Mouse (Mus musculus) heart, embryonic 10.5 days (tissue): ENCODE results near the gene Defa25. TPM values are rescaled to one million over a fixed set of nuclear protein-coding genes. Genes with fewer than 3 reads are reported as not detected.
"Not testable (repeated sequence)": the region's sequence is repeated elsewhere in the genome, so short reads cannot be mapped to it uniquely, and the experiment has no call there.

Experiments
- DNase-seq: peaks from one replicate; pipeline ENCODE4 v3.0.0-alpha.2; 2017; ENCODE audit warnings: low spot score
- H3K27ac ChIP-seq: fragments of 300-500 bp; sonication (generic); 2 replicates; pipeline ENCODE4 v1.5.1; 2016; ENCODE audit warnings: mild to moderate bottlenecking
- H3K27me3 ChIP-seq: fragments of 300-500 bp; sonication (generic); 2 replicates; pipeline ENCODE4 v1.6.1; 2016; ENCODE audit warnings: mild to moderate bottlenecking; ENCODE audit not compliant: poor library complexity, insufficient read depth, severe bottlenecking
- H3K36me3 ChIP-seq: fragments of 300-500 bp; sonication (generic); 2 replicates; pipeline ENCODE4 v1.6.1; 2016; ENCODE audit warnings: mild to moderate bottlenecking, moderate library complexity
- H3K4me1 ChIP-seq: fragments of 300-500 bp; sonication (generic); 2 replicates; pipeline ENCODE4 v1.6.1; 2016; ENCODE audit warnings: mild to moderate bottlenecking
- H3K4me3 ChIP-seq: fragments of 300-500 bp; sonication (generic); 2 replicates; pipeline ENCODE4 v1.5.1; 2016; ENCODE audit warnings: mild to moderate bottlenecking, moderate library complexity
- H3K9me3 ChIP-seq: fragments of 300-500 bp; sonication (generic); 2 replicates; pipeline ENCODE4 v1.6.1; 2016; ENCODE audit warnings: mild to moderate bottlenecking, moderate library complexity
- whole genome bisulfite sequencing: fragments of 180-500 bp; shearing (Covaris S2); methylation state at CpG from one replicate; pipeline ENCODE4 v1.1.7; 2016; 5-methylcytosine and 5-hydroxymethylcytosine counted together
- polyA plus RNA-seq: library from polyadenylated mRNA; unstranded; fragments of >200 nt; fragmentation: Nextera tagmentation; extraction: Ambion mirVana; gene quantifications from 2 replicates; pipeline ENCODE4 v1.2.1, GENCODE M21; 2016

The Defa25 gene
- polyA plus RNA-seq, result not detected in 2 replicates

DNA sequence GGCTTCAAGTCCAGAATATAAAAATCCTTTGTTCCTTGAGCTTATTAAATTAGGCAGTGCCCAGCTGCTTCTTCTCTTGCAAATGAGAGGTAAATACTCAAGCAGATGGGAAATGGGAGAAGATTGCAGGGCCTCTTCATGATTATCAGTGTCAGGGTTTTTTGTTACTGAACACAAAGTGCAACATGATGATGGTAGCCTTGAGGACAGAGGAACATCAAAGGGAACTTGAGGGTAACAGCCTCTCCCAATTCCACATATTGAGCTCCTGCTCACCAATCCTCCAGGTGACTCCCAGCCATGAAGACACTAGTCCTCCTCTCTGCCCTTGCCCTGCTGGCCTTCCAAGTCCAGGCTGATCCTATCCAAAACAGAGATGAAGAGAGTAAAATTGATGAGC is at the start of gene Defa25:
Gene Defa25 (plus strand): TSS at position 301 of the 400 bp plus-strand sequence.
- not testable (repeated sequence) for DNase-seq, H3K4me1 ChIP-seq, H3K36me3 ChIP-seq, H3K27me3 ChIP-seq, H3K27ac ChIP-seq, H3K9me3 ChIP-seq, H3K4me3 ChIP-seq

DNA sequence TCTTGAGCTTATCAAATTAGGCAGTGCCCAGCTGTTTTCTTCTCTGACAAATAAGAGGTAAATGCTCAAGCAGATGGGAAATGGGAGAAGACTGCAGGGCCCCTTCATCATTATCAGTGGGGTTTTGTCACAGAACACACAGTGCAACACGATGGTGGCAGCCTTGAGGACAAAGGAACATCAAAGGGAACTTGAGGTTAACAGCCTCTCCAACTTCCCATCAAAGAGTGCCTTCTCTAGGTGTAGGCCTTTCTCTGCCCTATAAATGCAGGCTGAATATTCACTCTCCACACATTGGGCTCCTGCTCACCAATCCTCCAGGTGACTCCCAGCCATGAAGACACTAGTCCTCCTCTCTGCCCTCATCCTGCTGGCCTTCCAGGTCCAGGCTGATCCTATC is 29.5 kb upstream of the Defa25 start, which contains the start of gene Defa23:
Gene Defa23 (plus strand): TSS at position 301 of the 400 bp plus-strand sequence.
- H3K36me3 ChIP-seq, DNase-seq, H3K27me3 ChIP-seq, H3K4me1 ChIP-seq, H3K9me3 ChIP-seq, H3K4me3 ChIP-seq, H3K27ac ChIP-seq: not testable (repeated sequence)
- WGBS, result no CpG with 5 or more reads among the region's 1 CpGs

DNA sequence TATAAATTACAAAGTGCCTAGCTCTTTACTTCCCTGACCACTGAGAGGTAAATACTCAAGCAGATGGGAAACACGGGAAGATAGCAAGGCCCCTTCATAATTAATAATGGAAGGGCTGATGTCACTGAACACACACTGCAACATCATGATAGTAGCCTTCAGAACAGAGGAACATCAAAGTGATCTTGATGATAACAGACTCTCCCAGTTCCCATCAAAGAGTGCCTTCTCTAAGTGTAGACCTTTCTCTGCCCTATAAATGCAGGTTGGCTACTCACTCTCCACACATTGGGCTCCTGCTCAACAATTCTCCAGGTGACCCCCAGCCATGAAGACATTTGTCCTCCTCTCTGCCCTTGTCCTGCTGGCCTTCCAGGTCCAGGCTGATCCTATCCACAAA is 19.5 kb upstream of the Defa25 start, which contains the start of gene Defa35:
Gene Defa35 (plus strand): TSS at position 301 of the 400 bp plus-strand sequence.
- 74% methylated on average over 1 of the region's 1 CpGs for WGBS
- not testable (repeated sequence) for DNase-seq, H3K27ac ChIP-seq, H3K9me3 ChIP-seq, H3K36me3 ChIP-seq, H3K27me3 ChIP-seq, H3K4me3 ChIP-seq, H3K4me1 ChIP-seq

DNA sequence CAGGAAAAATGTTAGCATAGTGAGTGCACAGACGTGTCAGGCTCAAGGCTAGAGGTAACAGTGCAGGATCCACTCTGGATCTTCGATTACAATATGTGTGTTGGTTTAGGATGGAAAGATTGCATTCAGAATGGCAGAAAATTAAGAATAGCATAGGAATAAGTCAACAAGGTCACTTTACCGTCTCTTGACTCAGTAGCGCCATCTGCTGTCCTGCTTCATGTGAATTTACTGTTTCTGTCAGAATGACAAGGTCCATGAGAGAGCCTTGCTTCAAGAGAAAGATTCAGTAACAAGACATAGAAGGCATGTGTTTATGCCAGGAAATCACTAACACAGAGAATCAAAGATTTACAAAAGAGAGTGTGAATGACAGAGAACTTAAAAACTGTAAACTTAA is 8.9 kb downstream of the Defa25 start:
- no peaks in the 10 kb centered on the region for H3K27me3 ChIP-seq
- no peaks in the 10 kb centered on the region for H3K36me3 ChIP-seq
- WGBS, result 33% methylated on average over 4 of the region's 4 CpGs
- H3K9me3 ChIP-seq, result no peaks in the 10 kb centered on the region
- no peak overlapping the region for H3K4me3 ChIP-seq
- H3K27ac ChIP-seq, result no peak overlapping the region
- H3K4me1 ChIP-seq, result no peaks in the 10 kb centered on the region
- no peak for DNase-seq

DNA sequence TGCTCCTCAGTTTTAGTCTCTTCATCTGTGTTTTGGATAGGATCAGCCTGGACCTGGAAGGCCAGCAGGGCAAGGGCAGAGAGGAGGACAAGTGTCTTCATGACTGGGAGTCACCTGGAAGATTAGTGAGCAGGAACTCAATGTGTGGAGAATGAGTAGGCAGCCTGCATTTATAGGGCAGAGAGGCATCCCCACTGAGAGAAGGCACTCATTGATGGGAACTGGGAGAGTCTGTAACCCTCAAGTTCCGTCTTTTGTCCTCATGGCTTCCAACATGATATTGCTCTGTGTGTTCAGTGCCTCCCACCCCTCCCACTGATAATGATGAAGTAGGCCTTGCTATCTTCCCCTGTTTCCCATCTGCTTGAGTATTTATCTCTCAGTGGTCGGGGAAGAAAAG is 11.7 kb downstream of the Defa25 start, which contains the start of gene Gm14851:
Gene Gm14851 (minus strand): TSS at position 101 of the 400 bp plus-strand sequence.
- not testable (repeated sequence) for H3K27me3 ChIP-seq, H3K4me3 ChIP-seq, H3K27ac ChIP-seq, H3K36me3 ChIP-seq, H3K9me3 ChIP-seq, DNase-seq, H3K4me1 ChIP-seq
- 60% methylated on average over 1 of the region's 2 CpGs for WGBS

DNA sequence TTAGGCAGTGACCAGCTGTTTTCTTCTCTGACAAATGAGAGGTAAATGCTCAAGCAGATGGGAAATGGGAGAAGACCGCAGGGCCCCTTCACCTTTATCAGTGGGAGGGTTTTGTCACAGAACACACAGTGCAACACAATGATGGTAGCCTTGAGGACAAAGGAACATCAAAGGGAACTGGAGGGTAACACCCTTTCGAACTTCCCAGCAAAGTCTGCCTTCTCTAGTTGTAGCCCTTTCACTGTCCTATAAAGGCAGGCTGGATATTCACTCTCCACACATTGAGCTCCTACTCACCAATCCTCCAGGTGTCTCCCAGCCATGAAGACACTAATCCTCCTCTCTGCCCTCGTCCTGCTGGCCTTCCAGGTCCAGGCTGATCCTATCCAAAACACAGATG is 50.1 kb downstream of the Defa25 start, which contains the start of gene Defa30:
Gene Defa30 (plus strand): TSS at position 301 of the 400 bp plus-strand sequence.
- H3K27ac ChIP-seq, H3K4me1 ChIP-seq, H3K36me3 ChIP-seq, H3K27me3 ChIP-seq, H3K9me3 ChIP-seq, H3K4me3 ChIP-seq, DNase-seq: not testable (repeated sequence)
- 63% methylated on average over 3 of the region's 3 CpGs for WGBS

Other genes starting within 250 kb of the Defa25 start
- not detected in 2 replicates for gene Defb33, start 191.8 kb upstream of the Defa25 start, polyA plus RNA-seq
- not detected in 2 replicates for gene Gm15056, start 181.8 kb upstream of the Defa25 start, polyA plus RNA-seq
- not detected in 2 replicates for gene Gm6040, start 162.4 kb upstream of the Defa25 start, polyA plus RNA-seq
- gene AY761185, start 139.7 kb upstream of the Defa25 start, polyA plus RNA-seq, result not detected in 2 replicates
- gene Defa21, start 58.9 kb upstream of the Defa25 start, polyA plus RNA-seq, result not detected in 2 replicates
- gene Defa23, start 29.4 kb upstream of the Defa25 start, polyA plus RNA-seq, result not detected in 2 replicates
- not detected in 2 replicates for gene Defa35, start 19.4 kb upstream of the Defa25 start, polyA plus RNA-seq
- gene Gm14851, start 11.6 kb downstream of the Defa25 start, polyA plus RNA-seq, result not detected in 2 replicates
- gene Defa30, start 50.2 kb downstream of the Defa25 start, polyA plus RNA-seq, result not detected in 2 replicates
- not detected in 2 replicates for gene Defa22, start 77.8 kb downstream of the Defa25 start, polyA plus RNA-seq
- not detected in 2 replicates for gene Defa31, start 107.2 kb downstream of the Defa25 start, polyA plus RNA-seq
- gene Gm15293, start 117.1 kb downstream of the Defa25 start, polyA plus RNA-seq, result not detected in 2 replicates
- not detected in 2 replicates for gene Gm15292, start 165.3 kb downstream of the Defa25 start, polyA plus RNA-seq
- not detected in 2 replicates for gene Defa27, start 231.1 kb downstream of the Defa25 start, polyA plus RNA-seq
- gene Defa29, start 242.6 kb downstream of the Defa25 start, polyA plus RNA-seq, result not detected in 2 replicates